Comparison of ENCODE assay signal across 9 mouse cellular contexts in genomic region chr13:104540861-104541398, GRCm38 (mm10).
A peak's percentile ranks its signal among the peaks of the same experiment; 100 is the strongest.
DNase-seq lines count a peak whose midpoint lies in the region; ATAC-seq and TF ChIP-seq lines count a peak whose summit lies in the region.
"Had no signal": no experiment of that assay in that cellular context is flagged by ENCODE, and none has a peak within 500 bp of the region (broad histone marks: within the 10 kb centered on the region; RNA-seq: fewer than 3 reads in every experiment).

No protein-coding gene starts in this region.

- H3K4me3 ChIP-seq in hindbrain, embryonic 10.5 days, result no peak overlapping the region
- H3K4me3 ChIP-seq in hindbrain, embryonic 11.5 days (ENCODE audit: low read depth, low read length), result no peak overlapping the region
- H3K4me3 ChIP-seq in MEL (ENCODE audit: control insufficient read depth in 1 of 2, insufficient read depth in 1 of 2, low read depth in 2 of 2, low read length in 2 of 2), result peak overlapping the region; percentile 42 to 50; a peak in 3 of 4 replicates
- H3K4me3 ChIP-seq in embryonic facial prominence, embryonic 14.5 days (ENCODE audit: low read depth, low read length), result no peak overlapping the region

- H3K79me2 ChIP-seq in MEL (ENCODE audit: control insufficient read depth, insufficient read depth, low read length, poor library complexity), result no peaks in the 10 kb centered on the region; the same call in 1 of the 2 replicates

- H3K4me2 ChIP-seq in hindbrain, embryonic 11.5 days (replicated peaks; ENCODE audit: low read depth, low read length), result no peak overlapping the region
- H3K4me2 ChIP-seq in embryonic facial prominence, embryonic 14.5 days (ENCODE audit: low read depth, low read length), result peak overlapping the region; percentile 37

- no peaks in the 10 kb centered on the region for H3K9me3 ChIP-seq in hindbrain, embryonic 10.5 days
- H3K9me3 ChIP-seq in hindbrain, embryonic 11.5 days (ENCODE audit: control insufficient read depth, low read length), result no peaks in the 10 kb centered on the region
- no peaks in the 10 kb centered on the region for H3K9me3 ChIP-seq in MEL (replicated peaks; ENCODE audit: insufficient read depth, low read length)
- H3K9me3 ChIP-seq in embryonic facial prominence, embryonic 14.5 days (ENCODE audit: control insufficient read depth, low read length), result no peaks in the 10 kb centered on the region

- H3K9ac ChIP-seq in hindbrain, embryonic 11.5 days (ENCODE audit: low read depth, low read length), result no peak overlapping the region
- peak overlapping the region; percentile 67 for H3K9ac ChIP-seq in MEL (ENCODE audit: control insufficient read depth, low read depth, low read length, poor library complexity, severe bottlenecking)
- H3K9ac ChIP-seq in embryonic facial prominence, embryonic 14.5 days (ENCODE audit: low read depth, low read length), result peak overlapping the region; percentile 27; the same call in 1 of the 2 replicates

- H3K36me3 ChIP-seq in hindbrain, embryonic 10.5 days, result no peaks in the 10 kb centered on the region
- no peaks in the 10 kb centered on the region for H3K36me3 ChIP-seq in hindbrain, embryonic 11.5 days (ENCODE audit: control insufficient read depth, insufficient read depth, low read length)
- H3K36me3 ChIP-seq in MEL (ENCODE audit: control insufficient read depth in 1 of 2, insufficient read depth in 2 of 2, low read length in 2 of 2), result peaks cover 0 to 21% of the 10 kb centered on the region in 2 experiments; a peak in 2 of 4 replicates
- H3K36me3 ChIP-seq in embryonic facial prominence, embryonic 14.5 days (ENCODE audit: control insufficient read depth, insufficient read depth, low read length), result no peaks in the 10 kb centered on the region

- TF ChIP-seq RAD21 in MEL (IDR thresholded peaks at IDR 0.05; ENCODE audit: low read depth, low read length), result no peak

- peak overlapping the region; percentile 53 for H3K27ac ChIP-seq in hindbrain, embryonic 10.5 days
- no peak overlapping the region for H3K27ac ChIP-seq in hindbrain, embryonic 11.5 days (ENCODE audit: low read depth, low read length)
- H3K27ac ChIP-seq in MEL (ENCODE audit: control insufficient read depth, low read depth, low read length), result peak overlapping the region; percentile 91
- no peak overlapping the region; the same call in 1 of the 2 replicates for H3K27ac ChIP-seq in embryonic facial prominence, embryonic 14.5 days (replicated peaks; ENCODE audit: low read depth, low read length)

- TF ChIP-seq EP300 in MEL (IDR thresholded peaks at IDR 0.05; ENCODE audit: low read depth in 1 of 2, low read length in 2 of 2), result no peak

- H3K4me1 ChIP-seq in hindbrain, embryonic 10.5 days (replicated peaks), result peaks cover 8% of the 10 kb centered on the region; the same call in 1 of the 2 replicates
- no peaks in the 10 kb centered on the region for H3K4me1 ChIP-seq in hindbrain, embryonic 11.5 days (replicated peaks; ENCODE audit: control insufficient read depth, insufficient read depth, low read length)
- H3K4me1 ChIP-seq in MEL (ENCODE audit: control insufficient read depth in 1 of 2, insufficient read depth in 2 of 2, low read length in 2 of 2), result peaks cover 4 to 19% of the 10 kb centered on the region in 2 experiments
- H3K4me1 ChIP-seq in embryonic facial prominence, embryonic 14.5 days (ENCODE audit: control insufficient read depth, insufficient read depth, low read length), result no peaks in the 10 kb centered on the region

- WGBS in hindbrain, embryonic 10.5 days, result 45% methylated on average over 7 of the region's 7 CpGs
- WGBS in hindbrain, embryonic 11.5 days, result 50% methylated on average over 7 of the region's 7 CpGs
- WGBS in embryonic facial prominence, embryonic 14.5 days, result 18% methylated on average over 7 of the region's 7 CpGs

- TF ChIP-seq POLR2A in MEL (IDR thresholded peaks at IDR 0.05; ENCODE audit: control insufficient read depth in 1 of 2, insufficient read depth in 1 of 2, low read depth in 1 of 2, low read length in 2 of 2, poor library complexity in 1 of 2), result no peak

- H3K27me3 ChIP-seq in hindbrain, embryonic 10.5 days (ENCODE audit: insufficient read depth, poor library complexity, severe bottlenecking), result no peaks in the 10 kb centered on the region
- H3K27me3 ChIP-seq in hindbrain, embryonic 11.5 days (ENCODE audit: control insufficient read depth, insufficient read depth, low read length), result no peaks in the 10 kb centered on the region
- H3K27me3 ChIP-seq in MEL (ENCODE audit: control insufficient read depth in 1 of 2, insufficient read depth in 2 of 2, low read length in 2 of 2), result no peaks in the 10 kb centered on the region
- no peaks in the 10 kb centered on the region for H3K27me3 ChIP-seq in embryonic facial prominence, embryonic 14.5 days (replicated peaks; ENCODE audit: control insufficient read depth, insufficient read depth, low read length)

- ATAC-seq in hindbrain, embryonic 11.5 days (ENCODE audit: low FRiP score), result no peak
- peak; percentile 92 for ATAC-seq in embryonic facial prominence, embryonic 14.5 days (ENCODE audit: low read depth)
- ATAC-seq in megakaryocyte progenitor cell, adult 5-6 weeks (replicated peaks; ENCODE audit: poor library complexity), result 0 out of 2 replicates have a peak, but pooled peaks have one; percentile 46
- ATAC-seq in monocyte, adult 5-6 weeks (replicated peaks; ENCODE audit: insufficient number of reproducible peaks, low FRiP score, low TSS enrichment, poor library complexity, severe bottlenecking), result no peak
- no peak for ATAC-seq in cerebellum, adult (ENCODE audit: insufficient number of reproducible peaks, low FRiP score, low TSS enrichment)

- TF ChIP-seq CTCF in MEL (IDR thresholded peaks at IDR 0.05 in 2 of 3, conservative IDR thresholded peaks at IDR 0.05 in 1 of 3; ENCODE audit: control insufficient read depth in 1 of 3, insufficient read depth in 1 of 3, low read depth in 2 of 3, low read length in 3 of 3, poor library complexity in 1 of 3, severe bottlenecking in 1 of 3), result no peak

- no peak for DNase-seq in hindbrain, embryonic 10.5 days (ENCODE audit: low spot score)
- no peak for DNase-seq in hindbrain, embryonic 11.5 days (ENCODE audit: low spot score)
- peak; percentile 17 for DNase-seq in MEL (ENCODE audit: low read depth, low spot score)
- peak; percentile 69 for DNase-seq in embryonic facial prominence, embryonic 14.5 days (ENCODE audit: low spot score)
- DNase-seq in yolk sac, embryonic 10.5 days (ENCODE audit: low spot score), result no peak
- DNase-seq: thymus, postnatal 14 days had no signal

TF ChIP-seq in MEL, 35 proteins besides CTCF, POLR2A, EP300 and RAD21:
- TF ChIP-seq RCOR1 (IDR thresholded peaks at IDR 0.05; ENCODE audit: low read depth, low read length) (no peak), GATA1 (IDR thresholded peaks at IDR 0.05; ENCODE audit: low read depth, low read length) (no peak), TCF12 (IDR thresholded peaks at IDR 0.05; ENCODE audit: low read depth, low read length) (peak; percentile 13; the same call in 1 of the 2 replicates), ZMIZ1 (IDR thresholded peaks at IDR 0.05; ENCODE audit: low read depth, low read length) (no peak), ETS1 (IDR thresholded peaks at IDR 0.05; ENCODE audit: low read depth, low read length) (peak; percentile 11; the same call in 1 of the 2 replicates)

Comparison
In these comparisons a context has a peak if more than half of its experiments do, and no peak if none do; other contexts are left out.
1. H3K27ac ChIP-seq: peak in hindbrain, embryonic 10.5 days (single experiment) and MEL (single experiment); none in hindbrain, embryonic 11.5 days (single experiment) and embryonic facial prominence, embryonic 14.5 days (single experiment).
2. DNase-seq: peak in MEL (single experiment) and embryonic facial prominence, embryonic 14.5 days (single experiment); none in hindbrain, embryonic 10.5 days (single experiment), hindbrain, embryonic 11.5 days (single experiment) and yolk sac, embryonic 10.5 days (single experiment).
3. H3K4me3 ChIP-seq: peak in MEL (2 of 2); none in hindbrain, embryonic 10.5 days (single experiment), hindbrain, embryonic 11.5 days (single experiment) and embryonic facial prominence, embryonic 14.5 days (single experiment).
4. ATAC-seq: peak in embryonic facial prominence, embryonic 14.5 days (single experiment) and megakaryocyte progenitor cell, adult 5-6 weeks (single experiment); none in hindbrain, embryonic 11.5 days (single experiment), monocyte, adult 5-6 weeks (single experiment) and cerebellum, adult (single experiment).